Mouse (Mus musculus) 3134 (cell line): ENCODE results near the gene Stk39.
"Not testable (repeated sequence)": the region's sequence is repeated elsewhere in the genome, so short reads cannot be mapped to it uniquely, and the experiment has no call there.

Experiments used
- DNase-seq: peaks from one replicate; pipeline ENCODE4 v3.0.0-alpha.2; 2011; ENCODE audit warnings: low spot score; ENCODE audit not compliant: insufficient read length; ENCODE audit errors: extremely low read depth

The Stk39 gene

GRCm38 (mm10) chr2:68249855-68250424, 222.1 kb downstream of the Stk39 start:
- no peak for DNase-seq

GRCm38 (mm10) chr2:68246284-68246683, 225.8 kb downstream of the Stk39 start:
- no peak for DNase-seq

GRCm38 (mm10) chr2:68244556-68244955, 227.5 kb downstream of the Stk39 start:
- DNase-seq, result no peak

GRCm38 (mm10) chr2:68243879-68244553, 228.1 kb downstream of the Stk39 start:
- DNase-seq, result no peak

- DNase-seq, result no peak
Measured at GRCm38 (mm10) chr2:68243273-68243672, 228.8 kb downstream of the Stk39 start.

GRCm38 (mm10) chr2:68242069-68242468, 230.0 kb downstream of the Stk39 start:
- no peak for DNase-seq

- DNase-seq, result no peak
Measured at GRCm38 (mm10) chr2:68241640-68242039, 230.4 kb downstream of the Stk39 start.

GRCm38 (mm10) chr2:68239415-68239814, 232.7 kb downstream of the Stk39 start:
- not testable (repeated sequence) for DNase-seq

GRCm38 (mm10) chr2:68232929-68233328, 239.1 kb downstream of the Stk39 start:
- DNase-seq, result no peak

GRCm38 (mm10) chr2:68229872-68230271, 242.2 kb downstream of the Stk39 start:
- DNase-seq, result no peak

GRCm38 (mm10) chr2:68229081-68229480, 243.0 kb downstream of the Stk39 start:
- DNase-seq, result no peak

GRCm38 (mm10) chr2:68222227-68222873, 249.7 kb downstream of the Stk39 start:
- no peak for DNase-seq

- no peak for DNase-seq
Measured at GRCm38 (mm10) chr2:68221226-68221625, 250.8 kb downstream of the Stk39 start.

GRCm38 (mm10) chr2:68219823-68220222, 252.2 kb downstream of the Stk39 start:
- no peak for DNase-seq

GRCm38 (mm10) chr2:68215176-68215575, 256.9 kb downstream of the Stk39 start:
- no peak for DNase-seq

- DNase-seq, result no peak
Measured at GRCm38 (mm10) chr2:68214400-68214799, 257.7 kb downstream of the Stk39 start.

- no peak for DNase-seq
Measured at GRCm38 (mm10) chr2:68211443-68211842, 260.6 kb downstream of the Stk39 start.

- DNase-seq, result no peak
Measured at GRCm38 (mm10) chr2:68196245-68196644, 275.8 kb downstream of the Stk39 start.

GRCm38 (mm10) chr2:68194444-68194843, 277.6 kb downstream of the Stk39 start:
- no peak for DNase-seq

- DNase-seq, result no peak
Measured at GRCm38 (mm10) chr2:68193465-68193837, 278.6 kb downstream of the Stk39 start.

- DNase-seq, result no peak
Measured at GRCm38 (mm10) chr2:68192605-68193464, 279.2 kb downstream of the Stk39 start.
